Comparison of ENCODE assay signal across 8 mouse cellular contexts in genomic region chr14:31384366-31385323, GRCm38 (mm10). TPM values are rescaled to one million over a fixed set of nuclear protein-coding genes. Genes with fewer than 3 reads are reported as not detected.
DNase-seq lines count a peak whose midpoint lies in the region; ATAC-seq and TF ChIP-seq lines count a peak whose summit lies in the region.

No protein-coding gene starts in this region.

- peak; percentile 48 for TF ChIP-seq CTCF in kidney, postnatal 0 days (IDR thresholded peaks at IDR 0.05; ENCODE audit: low read depth)

- ATAC-seq in heart, embryonic 11.5 days (replicated peaks; ENCODE audit: insufficient number of reproducible peaks, low FRiP score, low TSS enrichment) = no peak
- no peak for ATAC-seq in embryonic facial prominence, embryonic 14.5 days (ENCODE audit: low read depth)
- ATAC-seq in kidney, postnatal 0 days (replicated peaks; ENCODE audit: low FRiP score, low read depth) = no peak

- H3K4me3 ChIP-seq in heart, embryonic 11.5 days (ENCODE audit: low read depth, low read length) = no peak overlapping the region
- no peak overlapping the region for H3K4me3 ChIP-seq in embryonic facial prominence, embryonic 14.5 days (ENCODE audit: low read depth, low read length)
- no peak overlapping the region for H3K4me3 ChIP-seq in kidney, postnatal 0 days (replicated peaks; ENCODE audit: low read depth, low read length)
- H3K4me3 ChIP-seq in forebrain, embryonic 10.5 days = no peak overlapping the region

- 60% methylated on average over 13 of the region's 13 CpGs for whole genome bisulfite sequencing in heart, embryonic 11.5 days (ENCODE audit: insufficient replicate concordance)
- WGBS in embryonic facial prominence, embryonic 14.5 days = 63% methylated on average over 13 of the region's 13 CpGs
- 51% methylated on average over 13 of the region's 13 CpGs for WGBS in kidney, postnatal 0 days
- 84% methylated on average over 13 of the region's 13 CpGs for WGBS in forebrain, embryonic 10.5 days

- H3K27ac ChIP-seq in heart, embryonic 11.5 days (ENCODE audit: low read depth, low read length) = no peak overlapping the region
- no peak overlapping the region; the same call in 1 of the 2 replicates for H3K27ac ChIP-seq in embryonic facial prominence, embryonic 14.5 days (replicated peaks; ENCODE audit: low read depth, low read length)
- H3K27ac ChIP-seq in kidney, postnatal 0 days = peak overlapping the region; percentile 10; the same call in 1 of the 2 replicates
- no peak overlapping the region for H3K27ac ChIP-seq in forebrain, embryonic 10.5 days

- DNase-seq in heart, adult 11 months = peak; percentile 98
- peak; percentile 59 for DNase-seq in NIH3T3 (ENCODE audit: low read depth)
- peak; percentile 38 for DNase-seq in embryonic facial prominence, embryonic 14.5 days (ENCODE audit: low spot score)
- peak; percentile 81 for DNase-seq in kidney, postnatal 0 days (ENCODE audit: low spot score)
- no peak for DNase-seq in spleen, postnatal 4 days (ENCODE audit: low spot score in 2 of 2)
- DNase-seq in forebrain, embryonic 10.5 days (ENCODE audit: extremely low spot score, low spot score) = no peak
- no peak for DNase-seq in embryo, embryonic 10 days (ENCODE audit: low spot score)

- peaks cover 22% of the 10 kb centered on the region for H3K4me1 ChIP-seq in heart, embryonic 11.5 days (ENCODE audit: control insufficient read depth, insufficient read depth, low read length)
- H3K4me1 ChIP-seq in embryonic facial prominence, embryonic 14.5 days (ENCODE audit: control insufficient read depth, insufficient read depth, low read length) = peaks cover 12% of the 10 kb centered on the region
- H3K4me1 ChIP-seq in kidney, postnatal 0 days (replicated peaks; ENCODE audit: insufficient read depth, low read length) = peaks cover 13% of the 10 kb centered on the region; the same call in 1 of the 2 replicates
- peaks cover 20% of the 10 kb centered on the region for H3K4me1 ChIP-seq in forebrain, embryonic 10.5 days

- no peak overlapping the region for H3K4me2 ChIP-seq in heart, embryonic 11.5 days
- no peak overlapping the region for H3K4me2 ChIP-seq in embryonic facial prominence, embryonic 14.5 days (ENCODE audit: low read depth, low read length)
- no peak overlapping the region for H3K4me2 ChIP-seq in kidney, postnatal 0 days (ENCODE audit: low read length)

- H3K36me3 ChIP-seq in heart, embryonic 11.5 days (ENCODE audit: control insufficient read depth, insufficient read depth, low read length) = no peaks in the 10 kb centered on the region
- 0 out of 2 replicates have a peak, but pooled peaks cover 9% of the 10 kb centered on the region for H3K36me3 ChIP-seq in embryonic facial prominence, embryonic 14.5 days (ENCODE audit: control insufficient read depth, insufficient read depth, low read length)
- no peaks in the 10 kb centered on the region for H3K36me3 ChIP-seq in kidney, postnatal 0 days (ENCODE audit: insufficient read depth, low read length)
- H3K36me3 ChIP-seq in forebrain, embryonic 10.5 days (replicated peaks) = peaks cover 14% of the 10 kb centered on the region

- H3K9ac ChIP-seq in heart, embryonic 11.5 days (ENCODE audit: low read depth, low read length) = no peak overlapping the region
- H3K9ac ChIP-seq in embryonic facial prominence, embryonic 14.5 days (ENCODE audit: low read depth, low read length) = no peak overlapping the region
- no peak overlapping the region for H3K9ac ChIP-seq in kidney, postnatal 0 days (ENCODE audit: low read depth, low read length)

- no peaks in the 10 kb centered on the region for H3K9me3 ChIP-seq in heart, embryonic 11.5 days (replicated peaks; ENCODE audit: control insufficient read depth, low read length)
- no peaks in the 10 kb centered on the region for H3K9me3 ChIP-seq in embryonic facial prominence, embryonic 14.5 days (ENCODE audit: control insufficient read depth, low read length)
- H3K9me3 ChIP-seq in kidney, postnatal 0 days (replicated peaks; ENCODE audit: low read length) = no peaks in the 10 kb centered on the region
- peaks cover 6% of the 10 kb centered on the region; the same call in 1 of the 2 replicates for H3K9me3 ChIP-seq in forebrain, embryonic 10.5 days

- H3K27me3 ChIP-seq in heart, embryonic 11.5 days (ENCODE audit: control insufficient read depth, insufficient read depth, low read length) = peaks cover 5% of the 10 kb centered on the region; the same call in 1 of the 2 replicates
- H3K27me3 ChIP-seq in embryonic facial prominence, embryonic 14.5 days (replicated peaks; ENCODE audit: control insufficient read depth, insufficient read depth, low read length) = no peaks in the 10 kb centered on the region
- no peaks in the 10 kb centered on the region for H3K27me3 ChIP-seq in kidney, postnatal 0 days (ENCODE audit: insufficient read depth, low read length)
- H3K27me3 ChIP-seq in forebrain, embryonic 10.5 days (ENCODE audit: poor library complexity, severe bottlenecking) = no peaks in the 10 kb centered on the region

RNA-seq across cellular contexts. Expression of gene Capn7, which starts 48.2 kb away (rescaled TPM):
- polyA plus RNA-seq in heart, embryonic 11.5 days (2014; fragmentation: Nextera tagmentation; extraction: Ambion mirVana) = 35.4 and 42.2 TPM in 2 replicates
- 43.8 and 47.4 TPM in 2 replicates for polyA plus RNA-seq in embryonic facial prominence, embryonic 14.5 days (2014; fragmentation: Nextera tagmentation; extraction: Ambion mirVana)
- 38.8 and 40.3 TPM in 2 replicates for polyA plus RNA-seq in kidney, postnatal 0 days (2015; fragmentation: Nextera tagmentation; extraction: Ambion mirVana)
- 28.7 and 29.2 TPM in 2 replicates for polyA plus RNA-seq in forebrain, embryonic 10.5 days (2016; fragmentation: Nextera tagmentation; extraction: Ambion mirVana)

RNA-seq across cellular contexts. Expression of gene Sh3bp5, which starts 51.2 kb away (rescaled TPM):
- polyA plus RNA-seq in heart, embryonic 11.5 days (2014; fragmentation: Nextera tagmentation; extraction: Ambion mirVana) = 10.9 and 16.8 TPM in 2 replicates
- polyA plus RNA-seq in embryonic facial prominence, embryonic 14.5 days (2014; fragmentation: Nextera tagmentation; extraction: Ambion mirVana) = 19.7 and 24.1 TPM in 2 replicates
- polyA plus RNA-seq in kidney, postnatal 0 days (2015; fragmentation: Nextera tagmentation; extraction: Ambion mirVana) = 45.2 and 46.8 TPM in 2 replicates
- 17.6 and 18.3 TPM in 2 replicates for polyA plus RNA-seq in forebrain, embryonic 10.5 days (2016; fragmentation: Nextera tagmentation; extraction: Ambion mirVana)

Comparison
In these comparisons a context has a peak if more than half of its experiments do, and no peak if none do; other contexts are left out.
1. DNase-seq: peak in heart, adult 11 months (single experiment), NIH3T3 (single experiment), embryonic facial prominence, embryonic 14.5 days (single experiment) and kidney, postnatal 0 days (single experiment); none in spleen, postnatal 4 days (0 of 2), forebrain, embryonic 10.5 days (single experiment) and embryo, embryonic 10 days (single experiment).